Mouse (Mus musculus): ENCODE measurements at regions not wholly inside any gene's neighbourhood (a gene's known extent, or its start where the extent isn't known, plus 50 kb on each side); places are given as distances from the start of the nearest gene placed in this dataset.
"Not testable (repeated sequence)": the region's sequence is repeated elsewhere in the genome, so short reads cannot be mapped to it uniquely, and the experiment has no call there.

- H3K4me2 ChIP-seq = no peak overlapping the region
- no peak overlapping the region for H3K27ac ChIP-seq (replicated peaks)
- H3K4me3 ChIP-seq = no peak overlapping the region
- no peaks in the 10 kb centered on the region for H3K36me3 ChIP-seq
- H3K27me3 ChIP-seq = no peaks in the 10 kb centered on the region
- H3K9ac ChIP-seq = no peak overlapping the region
- no peaks in the 10 kb centered on the region for H3K9me3 ChIP-seq
- H3K4me1 ChIP-seq (replicated peaks) = no peaks in the 10 kb centered on the region
- 0 out of 2 replicates have a peak, but pooled peaks have one; percentile 48 for ATAC-seq (ENCODE audit: low FRiP score, low read depth)
- 62% methylated on average over 3 of the region's 3 CpGs for WGBS
These were observed 335.6 kb upstream of the Igfbp7 start for GRCm38 (mm10) chr5:77743467-77743866.

- not testable (repeated sequence) for H3K4me1 ChIP-seq (replicated peaks); H3K4me3 ChIP-seq; H3K9ac ChIP-seq; ATAC-seq (ENCODE audit: low FRiP score, low read depth); H3K9me3 ChIP-seq; H3K4me2 ChIP-seq; H3K36me3 ChIP-seq; H3K27ac ChIP-seq (replicated peaks); H3K27me3 ChIP-seq
- WGBS = 53% methylated on average over 4 of the region's 4 CpGs
These were observed 322.4 kb upstream of the Igfbp7 start for GRCm38 (mm10) chr5:77730286-77730685.

GRCm38 (mm10) chr5:77681592-77681991 is 273.8 kb upstream of the Igfbp7 start:
- H3K4me1 ChIP-seq (replicated peaks) = no peaks in the 10 kb centered on the region
- H3K27me3 ChIP-seq = no peaks in the 10 kb centered on the region
- no peak overlapping the region for H3K27ac ChIP-seq (replicated peaks)
- no peak overlapping the region for H3K9ac ChIP-seq
- ATAC-seq (ENCODE audit: low FRiP score, low read depth) = no peak
- H3K9me3 ChIP-seq = no peaks in the 10 kb centered on the region
- no peak overlapping the region for H3K4me3 ChIP-seq
- no peaks in the 10 kb centered on the region for H3K36me3 ChIP-seq
- no peak overlapping the region for H3K4me2 ChIP-seq
- WGBS = 74% methylated on average over 3 of the region's 3 CpGs

- no peaks in the 10 kb centered on the region for H3K27me3 ChIP-seq
- no peaks in the 10 kb centered on the region for H3K4me1 ChIP-seq (replicated peaks)
- no peaks in the 10 kb centered on the region for H3K36me3 ChIP-seq
- 70% methylated on average over 15 of the region's 15 CpGs for WGBS
- H3K9me3 ChIP-seq = no peaks in the 10 kb centered on the region
- no peak overlapping the region for H3K4me2 ChIP-seq
- H3K9ac ChIP-seq = no peak overlapping the region
- no peak overlapping the region for H3K27ac ChIP-seq (replicated peaks)
- H3K4me3 ChIP-seq = no peak overlapping the region
- peak; percentile 30; the same call in 1 of the 2 replicates for ATAC-seq (ENCODE audit: low FRiP score, low read depth)
These were observed 264.5 kb upstream of the Igfbp7 start for GRCm38 (mm10) chr5:77672073-77672924.

- H3K4me1 ChIP-seq (replicated peaks) = no peaks in the 10 kb centered on the region
- no peak overlapping the region for H3K27ac ChIP-seq (replicated peaks)
- H3K27me3 ChIP-seq = no peaks in the 10 kb centered on the region
- ATAC-seq (ENCODE audit: low FRiP score, low read depth) = no peak
- H3K36me3 ChIP-seq = no peaks in the 10 kb centered on the region
- no peak overlapping the region for H3K4me3 ChIP-seq
- H3K9me3 ChIP-seq = no peaks in the 10 kb centered on the region
- H3K4me2 ChIP-seq = no peak overlapping the region
- no peak overlapping the region for H3K9ac ChIP-seq
- WGBS = 76% methylated on average over 3 of the region's 3 CpGs
These were observed 255.3 kb upstream of the Igfbp7 start for GRCm38 (mm10) chr5:77663096-77663495.

GRCm38 (mm10) chr5:77659016-77659415 is 251.2 kb upstream of the Igfbp7 start:
- H3K9me3 ChIP-seq = no peaks in the 10 kb centered on the region
- no peaks in the 10 kb centered on the region for H3K4me1 ChIP-seq (replicated peaks)
- WGBS = 87% methylated on average over 6 of the region's 6 CpGs
- H3K36me3 ChIP-seq = no peaks in the 10 kb centered on the region
- H3K27me3 ChIP-seq = no peaks in the 10 kb centered on the region
- no peak for ATAC-seq (ENCODE audit: low FRiP score, low read depth)
- no peak overlapping the region for H3K27ac ChIP-seq (replicated peaks)
- H3K9ac ChIP-seq = no peak overlapping the region
- no peak overlapping the region for H3K4me2 ChIP-seq
- no peak overlapping the region for H3K4me3 ChIP-seq

- no peak for ATAC-seq (ENCODE audit: low FRiP score, low read depth)
- no peaks in the 10 kb centered on the region for H3K4me1 ChIP-seq (replicated peaks)
- WGBS = 77% methylated on average over 5 of the region's 5 CpGs
These were observed 236.8 kb upstream of the Igfbp7 start for GRCm38 (mm10) chr5:77644651-77645050.

GRCm38 (mm10) chr5:77620402-77620801 is 212.6 kb upstream of the Igfbp7 start:
- Histone ChIP-seq H3K27me3 (no peaks in the 10 kb centered on the region), H3K4me2 (no peak overlapping the region), H3K36me3 (no peaks in the 10 kb centered on the region), H3K4me3 (no peak overlapping the region), H3K9ac (no peak overlapping the region), H3K27ac (replicated peaks) (no peak overlapping the region), H3K4me1 (replicated peaks) (no peaks in the 10 kb centered on the region), H3K9me3 (no peaks in the 10 kb centered on the region)
- WGBS = 55% methylated on average over 4 of the region's 4 CpGs
- no peak for ATAC-seq (ENCODE audit: low FRiP score, low read depth)

More at GRCm38 (mm10) chr5:77644651-77645050, 236.8 kb upstream of the Igfbp7 start:
- Histone ChIP-seq H3K4me3 (no peak overlapping the region), H3K9me3 (no peaks in the 10 kb centered on the region), H3K4me2 (no peak overlapping the region), H3K36me3 (no peaks in the 10 kb centered on the region), H3K27ac (replicated peaks) (no peak overlapping the region), H3K27me3 (no peaks in the 10 kb centered on the region), H3K9ac (no peak overlapping the region)

GRCm38 (mm10) chr5:77610496-77610895 is 202.7 kb upstream of the Igfbp7 start:
- 73% methylated on average over 6 of the region's 6 CpGs for WGBS
- ATAC-seq (ENCODE audit: low FRiP score, low read depth) = no peak
- Histone ChIP-seq H3K36me3 (no peaks in the 10 kb centered on the region), H3K9ac (no peak overlapping the region), H3K4me2 (no peak overlapping the region), H3K27me3 (no peaks in the 10 kb centered on the region), H3K9me3 (no peaks in the 10 kb centered on the region), H3K4me3 (no peak overlapping the region), H3K27ac (replicated peaks) (no peak overlapping the region), H3K4me1 (replicated peaks) (no peaks in the 10 kb centered on the region)

- H3K9ac ChIP-seq = no peak overlapping the region
- H3K9me3 ChIP-seq = no peaks in the 10 kb centered on the region
- no peak overlapping the region for H3K4me3 ChIP-seq
- ATAC-seq (ENCODE audit: low FRiP score, low read depth) = no peak
- no peak overlapping the region for H3K27ac ChIP-seq (replicated peaks)
- no peaks in the 10 kb centered on the region for H3K4me1 ChIP-seq (replicated peaks)
- 90% methylated on average over 4 of the region's 4 CpGs for WGBS
- H3K36me3 ChIP-seq = no peaks in the 10 kb centered on the region
- no peak overlapping the region for H3K4me2 ChIP-seq
- H3K27me3 ChIP-seq = no peaks in the 10 kb centered on the region
These were observed 186.9 kb upstream of the Igfbp7 start for GRCm38 (mm10) chr5:77594719-77595118.

- H3K27me3 ChIP-seq = no peaks in the 10 kb centered on the region
- no peak for ATAC-seq (ENCODE audit: low FRiP score, low read depth)
- no peaks in the 10 kb centered on the region for H3K9me3 ChIP-seq
- H3K36me3 ChIP-seq = no peaks in the 10 kb centered on the region
- no peaks in the 10 kb centered on the region for H3K4me1 ChIP-seq (replicated peaks)
- H3K4me2 ChIP-seq = no peak overlapping the region
- no peak overlapping the region for H3K4me3 ChIP-seq
- H3K9ac ChIP-seq = no peak overlapping the region
- WGBS = 90% methylated on average over 3 of the region's 3 CpGs
- H3K27ac ChIP-seq (replicated peaks) = no peak overlapping the region
These were observed 181.4 kb upstream of the Igfbp7 start for GRCm38 (mm10) chr5:77589252-77589651.

GRCm38 (mm10) chr5:77581702-77582101 is 173.9 kb upstream of the Igfbp7 start:
- H3K4me1 ChIP-seq (replicated peaks) = peaks cover 21% of the 10 kb centered on the region
- H3K9me3 ChIP-seq = no peaks in the 10 kb centered on the region
- H3K9ac ChIP-seq = no peak overlapping the region
- H3K4me3 ChIP-seq = no peak overlapping the region
- H3K27me3 ChIP-seq = no peaks in the 10 kb centered on the region
- no peak for ATAC-seq (ENCODE audit: low FRiP score, low read depth)
- 41% methylated on average over 6 of the region's 6 CpGs for WGBS
- no peak overlapping the region for H3K27ac ChIP-seq (replicated peaks)
- H3K4me2 ChIP-seq = no peak overlapping the region; the same call in 1 of the 2 replicates
- H3K36me3 ChIP-seq = no peaks in the 10 kb centered on the region

Measured in hindbrain, embryonic 15.5 days (tissue).